Mouse (Mus musculus) neural tube, embryonic 12.5 days (tissue): Measurements from ENCODE around the gene Fam228a. TPM values are rescaled to one million over a fixed set of nuclear protein-coding genes. Genes with fewer than 3 reads are reported as not detected.
"Not testable (repeated sequence)": the region's sequence is repeated elsewhere in the genome, so short reads cannot be mapped to it uniquely, and the experiment has no call there.

ENCODE experiments used
- ATAC-seq: fragments of 200-750 bp; cut with Nextera tagmentation; 2 replicates; pipeline ENCODE4 v1.8.0; 2017; ENCODE audit warnings: low read depth, mild to moderate bottlenecking, moderate TSS enrichment, moderate library complexity; ENCODE audit not compliant: low FRiP score
- H3K27ac ChIP-seq: fragments of 300-500 bp; sonication (generic); 2 replicates; pipeline ENCODE4 v1.5.1; 2016
- H3K27me3 ChIP-seq: fragments of 300-500 bp; sonication (generic); replicated peaks from 2 replicates; pipeline ENCODE4 v1.6.1; 2016; ENCODE audit warnings: mild to moderate bottlenecking
- H3K36me3 ChIP-seq: fragments of 300-500 bp; sonication (generic); 2 replicates; pipeline ENCODE4 v1.6.1; 2016; ENCODE audit warnings: mild to moderate bottlenecking
- H3K4me1 ChIP-seq: fragments of 300-500 bp; sonication (generic); 2 replicates; pipeline ENCODE4 v1.6.1; 2016
- H3K4me2 ChIP-seq: fragments of 300-500 bp; sonication (generic); replicated peaks from 2 replicates; pipeline ENCODE4 v1.6.1; 2016; ENCODE audit warnings: mild to moderate bottlenecking
- H3K4me3 ChIP-seq: fragments of 300-500 bp; sonication (generic); 2 replicates; pipeline ENCODE4 v1.5.1; 2016
- H3K9ac ChIP-seq: fragments of 300-500 bp; sonication (generic); 2 replicates; pipeline ENCODE4 v1.6.1; 2016; ENCODE audit warnings: mild to moderate bottlenecking
- H3K9me3 ChIP-seq: fragments of 300-500 bp; sonication (generic); 2 replicates; pipeline ENCODE4 v1.6.1; 2016; ENCODE audit warnings: mild to moderate bottlenecking
- WGBS: fragments of 180-500 bp; shearing (Covaris S2); methylation state at CpG from one replicate; pipeline ENCODE4 v1.1.7; 2016; 5-methylcytosine and 5-hydroxymethylcytosine counted together
- polyA plus RNA-seq: library from polyadenylated mRNA; unstranded; fragments of >200 nt; fragmentation: Nextera tagmentation; extraction: Ambion mirVana; gene quantifications from 2 replicates; pipeline ENCODE4 v1.2.1, GENCODE M21; 2016

Fam228a gene
- polyA plus RNA-seq, 1 experiment from 2014 or later: 0.43 TPM

DNA sequence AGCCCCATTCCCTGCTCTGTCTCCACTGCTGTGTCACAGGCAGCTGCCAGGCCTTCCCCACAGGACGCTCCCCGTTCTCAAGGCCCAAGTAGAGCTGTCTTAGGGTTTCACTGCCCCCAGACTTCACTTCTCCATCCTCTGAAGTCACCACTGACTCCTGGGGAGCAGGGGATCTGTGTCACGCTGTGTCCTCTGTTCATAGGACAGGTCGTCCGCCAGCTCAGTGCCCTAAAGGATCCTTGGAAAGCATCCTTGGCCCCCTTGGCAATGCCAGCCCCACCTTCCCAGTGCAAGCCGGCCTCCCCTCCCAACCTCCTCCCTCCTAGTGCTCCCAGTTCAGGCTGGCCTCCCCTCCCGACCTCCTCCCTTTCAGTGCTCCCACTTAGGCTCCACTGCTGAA, 28.3 kb downstream of the Fam228a start:
- Histone ChIP-seq H3K4me1 (no peaks in the 10 kb centered on the region), H3K4me3 (no peak overlapping the region), H3K9me3 (no peaks in the 10 kb centered on the region), H3K36me3 (peaks cover 22% of the 10 kb centered on the region; the same call in 1 of the 2 replicates), H3K27me3 (no peaks in the 10 kb centered on the region), H3K9ac (no peak overlapping the region), H3K27ac (no peak overlapping the region), H3K4me2 (no peak overlapping the region)
- WGBS: 87% methylated on average over 7 of the region's 7 CpGs
- no peak for ATAC-seq

DNA sequence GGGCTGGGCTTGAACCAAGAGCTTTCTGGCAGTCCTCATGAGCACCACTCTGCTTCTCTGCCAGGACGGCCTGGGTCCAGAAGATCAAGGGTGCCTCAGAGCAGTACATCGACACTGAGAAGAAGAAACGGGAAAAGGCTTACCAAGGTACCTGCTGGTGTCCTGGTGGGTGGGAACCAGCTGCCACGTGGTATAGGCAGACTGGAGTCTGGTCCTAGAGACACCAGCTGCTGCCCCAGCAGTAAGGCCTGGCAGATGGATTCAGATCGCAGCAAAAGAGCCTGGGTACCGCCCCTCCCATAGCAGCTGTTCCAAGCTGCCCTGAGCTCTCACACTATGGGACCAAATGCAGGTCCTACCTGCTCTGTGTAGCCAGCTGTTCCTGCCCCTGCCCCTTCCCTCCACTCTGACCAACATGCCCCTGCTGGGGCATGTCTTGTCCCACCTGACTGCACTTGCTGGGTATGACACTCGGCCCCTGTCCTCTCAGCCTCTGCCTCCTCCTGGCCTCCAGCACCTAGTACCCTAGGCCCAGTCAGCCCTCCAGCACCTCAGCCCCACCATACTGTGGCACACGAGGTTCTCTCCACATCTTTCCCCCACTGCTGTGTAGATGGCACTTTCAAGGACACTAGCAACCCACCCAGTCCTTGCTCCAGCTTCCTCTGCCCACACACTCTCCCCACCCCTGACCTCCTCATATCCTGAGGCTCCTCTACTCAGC, 29.2 kb downstream of the Fam228a start:
- H3K36me3 ChIP-seq: peaks cover 22% of the 10 kb centered on the region; the same call in 1 of the 2 replicates
- 78% methylated on average over 8 of the region's 8 CpGs for WGBS
- no peaks in the 10 kb centered on the region for H3K27me3 ChIP-seq
- no peaks in the 10 kb centered on the region for H3K9me3 ChIP-seq
- H3K4me1 ChIP-seq: no peaks in the 10 kb centered on the region
- no peak overlapping the region for H3K4me3 ChIP-seq
- no peak overlapping the region for H3K9ac ChIP-seq
- no peak overlapping the region for H3K4me2 ChIP-seq
- H3K27ac ChIP-seq: no peak overlapping the region
- peak; percentile 82 for ATAC-seq

- H3K9ac ChIP-seq: no peak overlapping the region
- H3K9me3 ChIP-seq: no peaks in the 10 kb centered on the region
- ATAC-seq: no peak
- H3K27ac ChIP-seq: no peak overlapping the region
- peaks cover 22% of the 10 kb centered on the region; the same call in 1 of the 2 replicates for H3K36me3 ChIP-seq
- 92% methylated on average over 4 of the region's 4 CpGs for WGBS
- H3K4me1 ChIP-seq: no peaks in the 10 kb centered on the region
- H3K27me3 ChIP-seq: no peaks in the 10 kb centered on the region
- H3K4me2 ChIP-seq: no peak overlapping the region
- no peak overlapping the region for H3K4me3 ChIP-seq
Observed at GRCm38 (mm10) chr12:4708296-4708695, 29.9 kb downstream of the Fam228a start.

DNA sequence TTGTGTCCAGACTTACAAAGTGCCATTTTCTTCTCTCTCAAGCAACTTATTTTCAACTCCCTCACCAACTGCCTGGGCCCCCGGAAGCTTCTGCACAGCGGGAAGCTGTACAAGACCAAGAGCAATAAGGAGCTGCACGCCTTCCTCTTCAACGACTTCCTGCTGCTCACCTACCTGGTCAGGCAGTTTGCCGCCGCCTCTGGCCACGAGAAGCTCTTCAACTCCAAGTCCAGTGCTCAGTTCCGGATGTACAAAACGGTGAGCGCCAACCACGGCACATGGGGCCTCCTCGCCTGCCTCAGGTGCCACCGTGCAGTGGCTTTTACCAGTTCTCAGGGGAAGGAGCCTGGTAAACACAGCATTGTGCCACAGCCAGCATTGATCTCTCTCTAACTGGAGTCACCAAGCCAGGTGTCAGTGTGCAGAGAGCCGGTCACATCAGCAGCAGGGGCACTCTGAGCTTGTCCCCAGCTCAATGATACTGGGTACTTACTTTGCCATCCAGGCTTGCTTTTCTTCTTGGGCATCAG, 30.7 kb downstream of the Fam228a start:
- no peak overlapping the region for H3K4me3 ChIP-seq
- H3K9ac ChIP-seq: no peak overlapping the region
- no peaks in the 10 kb centered on the region for H3K4me1 ChIP-seq
- H3K27me3 ChIP-seq: no peaks in the 10 kb centered on the region
- ATAC-seq: no peak
- no peak overlapping the region for H3K4me2 ChIP-seq
- peaks cover 22% of the 10 kb centered on the region; the same call in 1 of the 2 replicates for H3K36me3 ChIP-seq
- H3K27ac ChIP-seq: no peak overlapping the region
- 91% methylated on average over 14 of the region's 14 CpGs for WGBS
- H3K9me3 ChIP-seq: no peaks in the 10 kb centered on the region

DNA sequence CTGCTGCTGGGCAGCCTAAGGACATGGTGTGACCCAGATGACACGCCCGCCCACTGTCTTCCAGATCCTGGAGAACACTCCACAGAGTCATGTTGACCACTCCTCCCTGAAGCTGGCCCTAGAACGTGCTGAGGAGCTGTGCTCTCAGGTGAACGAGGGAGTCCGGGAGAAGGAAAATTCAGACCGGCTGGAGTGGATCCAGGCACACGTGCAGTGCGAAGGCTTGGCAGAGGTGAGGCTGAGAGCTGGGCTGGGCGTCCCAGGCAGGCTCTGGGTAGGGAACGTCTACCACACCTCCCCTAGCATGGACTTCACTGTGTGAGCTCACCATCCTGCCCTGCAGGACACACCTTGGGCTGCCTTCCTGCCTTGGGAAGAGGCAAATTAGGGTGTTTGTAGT, 31.3 kb downstream of the Fam228a start:
- 87% methylated on average over 10 of the region's 10 CpGs for WGBS
- no peak for ATAC-seq

DNA sequence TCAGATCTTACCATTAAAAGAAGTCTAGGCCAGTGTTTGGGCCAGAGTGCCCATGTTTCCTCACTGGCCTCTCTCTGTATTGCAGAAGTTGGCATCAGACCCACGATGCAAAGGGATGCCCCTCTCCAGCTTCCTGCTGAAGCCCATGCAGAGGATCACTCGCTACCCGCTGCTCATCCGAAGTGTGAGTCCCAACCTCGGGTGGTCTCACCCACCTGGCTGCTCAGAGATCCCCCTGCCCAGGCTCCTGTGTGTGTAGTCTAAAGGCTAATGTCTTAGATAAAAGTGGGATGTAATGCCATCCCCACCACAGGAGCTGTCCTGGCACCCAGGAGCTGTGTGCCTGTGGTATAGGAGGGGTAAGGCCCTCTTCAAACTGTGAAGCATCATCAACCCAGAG, 32.1 kb downstream of the Fam228a start:
- no peak overlapping the region for H3K27ac ChIP-seq
- WGBS: 89% methylated on average over 5 of the region's 5 CpGs
- H3K4me1 ChIP-seq: no peaks in the 10 kb centered on the region

More for the DNA sequence above, 31.3 kb downstream of the Fam228a start:
- H3K4me3 ChIP-seq: no peak overlapping the region
- no peaks in the 10 kb centered on the region for H3K4me1 ChIP-seq
- H3K36me3 ChIP-seq: peaks cover 19% of the 10 kb centered on the region; the same call in 1 of the 2 replicates
- H3K9ac ChIP-seq: no peak overlapping the region
- H3K4me2 ChIP-seq: no peak overlapping the region
- H3K27ac ChIP-seq: no peak overlapping the region
- H3K27me3 ChIP-seq: no peaks in the 10 kb centered on the region
- H3K9me3 ChIP-seq: no peaks in the 10 kb centered on the region

DNA sequence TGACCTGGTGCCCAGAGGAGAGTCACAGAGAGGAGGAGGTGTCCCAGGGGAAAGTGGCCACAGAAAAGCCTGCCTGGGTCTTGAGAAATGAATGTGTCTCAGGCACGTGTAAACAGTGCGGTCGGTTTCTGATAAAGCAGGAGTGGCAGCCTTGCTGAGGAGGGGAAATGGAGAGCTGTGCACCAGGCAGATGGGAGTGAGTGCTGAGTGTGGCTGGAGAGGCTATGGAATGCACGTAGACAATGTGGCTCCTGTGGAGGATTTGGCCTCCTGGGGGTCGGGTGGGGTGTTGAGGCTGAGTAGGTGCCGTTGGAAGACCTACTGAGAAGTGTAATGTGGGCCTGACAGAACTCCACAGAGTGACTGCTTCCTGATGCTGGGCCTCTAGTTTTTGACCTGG, 32.6 kb downstream of the Fam228a start:
- not testable (repeated sequence) for H3K4me1 ChIP-seq, H3K27me3 ChIP-seq, H3K9me3 ChIP-seq, H3K9ac ChIP-seq, H3K4me3 ChIP-seq, H3K4me2 ChIP-seq, ATAC-seq, H3K27ac ChIP-seq
- H3K36me3 ChIP-seq: peaks cover 19% of the 10 kb centered on the region; the same call in 1 of the 2 replicates
- WGBS: 74% methylated on average over 6 of the region's 6 CpGs

More for the DNA sequence above, 32.1 kb downstream of the Fam228a start:
- no peak for ATAC-seq
- Histone ChIP-seq H3K27me3 (no peaks in the 10 kb centered on the region), H3K9ac (no peak overlapping the region), H3K4me2 (no peak overlapping the region), H3K9me3 (no peaks in the 10 kb centered on the region), H3K36me3 (peaks cover 19% of the 10 kb centered on the region; the same call in 1 of the 2 replicates), H3K4me3 (no peak overlapping the region)

- Histone ChIP-seq H3K9ac (no peak overlapping the region), H3K9me3 (no peaks in the 10 kb centered on the region), H3K4me1 (no peaks in the 10 kb centered on the region), H3K27ac (no peak overlapping the region), H3K4me2 (no peak overlapping the region), H3K27me3 (no peaks in the 10 kb centered on the region), H3K36me3 (0 out of 2 replicates have a peak, but pooled peaks cover 4% of the 10 kb centered on the region), H3K4me3 (no peak overlapping the region)
- WGBS: 89% methylated on average over 1 of the region's 1 CpGs
- ATAC-seq: no peak
Observed at GRCm38 (mm10) chr12:4694534-4694933, 43.7 kb downstream of the Fam228a start.

DNA sequence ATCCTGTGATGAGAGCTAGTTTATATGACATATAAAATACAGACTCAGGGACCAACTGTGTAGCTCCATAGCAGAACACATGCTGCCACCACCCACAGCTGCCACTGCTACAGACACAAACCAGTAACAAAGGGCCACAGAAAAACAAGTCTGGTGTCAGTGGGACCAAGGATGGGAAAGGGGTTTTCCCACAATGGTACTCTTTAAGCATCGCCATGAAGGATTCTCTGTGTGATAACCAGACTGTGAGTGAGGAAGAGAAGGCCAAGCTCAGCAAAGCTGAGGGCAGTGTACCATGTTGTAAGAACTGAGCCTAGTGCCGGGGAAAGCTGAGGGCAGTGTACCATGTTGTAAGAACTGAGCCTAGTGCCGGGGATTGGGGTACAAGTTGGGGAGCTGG, 47.0 kb downstream of the Fam228a start:
- no peaks in the 10 kb centered on the region for H3K4me1 ChIP-seq
- no peak overlapping the region for H3K4me2 ChIP-seq
- WGBS: 88% methylated on average over 3 of the region's 3 CpGs
- H3K4me3 ChIP-seq: no peak overlapping the region
- H3K9ac ChIP-seq: no peak overlapping the region
- 0 out of 2 replicates have a peak, but pooled peaks cover 4% of the 10 kb centered on the region for H3K36me3 ChIP-seq
- no peaks in the 10 kb centered on the region for H3K27me3 ChIP-seq
- no peaks in the 10 kb centered on the region for H3K9me3 ChIP-seq
- ATAC-seq: no peak
- no peak overlapping the region for H3K27ac ChIP-seq

GRCm38 (mm10) chr12:4689341-4689740, 48.9 kb downstream of the Fam228a start:
- Histone ChIP-seq H3K4me3 (no peak overlapping the region), H3K9ac (no peak overlapping the region), H3K36me3 (0 out of 2 replicates have a peak, but pooled peaks cover 4% of the 10 kb centered on the region), H3K27me3 (no peaks in the 10 kb centered on the region), H3K4me1 (no peaks in the 10 kb centered on the region), H3K4me2 (no peak overlapping the region), H3K9me3 (no peaks in the 10 kb centered on the region), H3K27ac (no peak overlapping the region)
- ATAC-seq: no peak
- 93% methylated on average over 14 of the region's 14 CpGs for WGBS

DNA sequence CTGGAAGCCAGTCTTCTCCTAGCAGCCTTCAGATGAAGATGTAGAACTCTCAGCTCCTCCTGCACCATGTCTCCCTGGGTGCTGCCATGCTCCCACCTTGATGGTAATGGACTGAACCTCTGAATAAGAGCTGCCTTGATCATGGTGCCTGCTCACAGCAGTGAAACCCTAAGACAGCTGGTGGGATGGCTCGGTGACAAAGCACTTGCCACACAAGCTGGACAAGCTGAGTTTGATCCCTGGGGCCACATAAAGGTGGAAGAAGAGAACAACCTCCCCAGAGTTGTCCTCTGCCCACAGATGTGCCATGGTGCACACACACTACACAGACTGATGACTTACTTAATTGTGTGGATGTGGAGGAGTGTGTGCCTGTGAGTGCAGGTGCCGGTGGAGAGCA, 49.8 kb downstream of the Fam228a start:
- no peaks in the 10 kb centered on the region for H3K27me3 ChIP-seq
- no peak overlapping the region for H3K4me3 ChIP-seq
- H3K36me3 ChIP-seq: 0 out of 2 replicates have a peak, but pooled peaks cover 4% of the 10 kb centered on the region
- H3K9ac ChIP-seq: no peak overlapping the region
- H3K4me1 ChIP-seq: no peaks in the 10 kb centered on the region
- no peaks in the 10 kb centered on the region for H3K9me3 ChIP-seq
- no peak overlapping the region for H3K4me2 ChIP-seq
- no peak overlapping the region for H3K27ac ChIP-seq
- 93% methylated on average over 2 of the region's 2 CpGs for WGBS
- ATAC-seq: no peak

- Histone ChIP-seq H3K36me3 (0 out of 2 replicates have a peak, but pooled peaks cover 4% of the 10 kb centered on the region), H3K27me3 (no peaks in the 10 kb centered on the region), H3K27ac (no peak overlapping the region), H3K4me3 (no peak overlapping the region), H3K4me1 (no peaks in the 10 kb centered on the region), H3K9me3 (no peaks in the 10 kb centered on the region), H3K4me2 (no peak overlapping the region), H3K9ac (no peak overlapping the region)
- 78% methylated on average over 4 of the region's 4 CpGs for WGBS
- no peak for ATAC-seq
Observed at GRCm38 (mm10) chr12:4685441-4685840, 52.8 kb downstream of the Fam228a start.
